Mouse (Mus musculus) stomach, embryonic 15.5 days (tissue): ENCODE results near the gene Gm49711. TPM values are rescaled to one million over a fixed set of nuclear protein-coding genes. Genes with fewer than 3 reads are reported as not detected.

Experiments used
- ATAC-seq: fragments of 200-750 bp; cut with Nextera tagmentation; 2 replicates; pipeline ENCODE4 v1.8.0; 2017; ENCODE audit warnings: low read depth, moderate number of reproducible peaks, moderate TSS enrichment; ENCODE audit not compliant: insufficient read depth, low FRiP score
- H3K27ac ChIP-seq: fragments of 300-500 bp; sonication (generic); 2 replicates; pipeline ENCODE4 v1.5.1; 2015; ENCODE audit warnings: mild to moderate bottlenecking, inconsistent platforms
- H3K27me3 ChIP-seq: fragments of 300-500 bp; sonication (generic); replicated peaks from 2 replicates; pipeline ENCODE4 v1.6.1; 2015; ENCODE audit warnings: inconsistent platforms
- H3K36me3 ChIP-seq: fragments of 300-500 bp; sonication (generic); 2 replicates; pipeline ENCODE4 v1.6.1; 2015; ENCODE audit warnings: inconsistent platforms
- H3K4me1 ChIP-seq: fragments of 300-500 bp; sonication (generic); 2 replicates; pipeline ENCODE4 v1.6.1; 2015; ENCODE audit warnings: inconsistent platforms
- H3K4me2 ChIP-seq: fragments of 300-500 bp; sonication (generic); 2 replicates; pipeline ENCODE4 v1.6.1; 2015; ENCODE audit warnings: mild to moderate bottlenecking, inconsistent platforms
- H3K4me3 ChIP-seq: fragments of 300-500 bp; sonication (generic); replicated peaks from 2 replicates; pipeline ENCODE4 v1.5.1; 2015; ENCODE audit warnings: inconsistent platforms
- H3K9ac ChIP-seq: fragments of 300-500 bp; sonication (generic); 2 replicates; pipeline ENCODE4 v1.6.1; 2015; ENCODE audit warnings: inconsistent platforms
- H3K9me3 ChIP-seq: fragments of 300-500 bp; sonication (generic); 2 replicates; pipeline ENCODE4 v1.6.1; 2016; ENCODE audit warnings: inconsistent platforms
- WGBS: fragments of 180-500 bp; shearing (Covaris S2); methylation state at CpG from one replicate; pipeline ENCODE4 v1.1.7; 2015; 5-methylcytosine and 5-hydroxymethylcytosine counted together
- polyA plus RNA-seq: library from polyadenylated mRNA; unstranded; fragments of >200 nt; fragmentation: Nextera tagmentation; extraction: Ambion mirVana; gene quantifications from 2 replicates; pipeline ENCODE4 v1.2.1, GENCODE M21; 2015

Gene Gm49711
- polyA plus RNA-seq, 1 experiment from 2014 or later = not detected

DNA sequence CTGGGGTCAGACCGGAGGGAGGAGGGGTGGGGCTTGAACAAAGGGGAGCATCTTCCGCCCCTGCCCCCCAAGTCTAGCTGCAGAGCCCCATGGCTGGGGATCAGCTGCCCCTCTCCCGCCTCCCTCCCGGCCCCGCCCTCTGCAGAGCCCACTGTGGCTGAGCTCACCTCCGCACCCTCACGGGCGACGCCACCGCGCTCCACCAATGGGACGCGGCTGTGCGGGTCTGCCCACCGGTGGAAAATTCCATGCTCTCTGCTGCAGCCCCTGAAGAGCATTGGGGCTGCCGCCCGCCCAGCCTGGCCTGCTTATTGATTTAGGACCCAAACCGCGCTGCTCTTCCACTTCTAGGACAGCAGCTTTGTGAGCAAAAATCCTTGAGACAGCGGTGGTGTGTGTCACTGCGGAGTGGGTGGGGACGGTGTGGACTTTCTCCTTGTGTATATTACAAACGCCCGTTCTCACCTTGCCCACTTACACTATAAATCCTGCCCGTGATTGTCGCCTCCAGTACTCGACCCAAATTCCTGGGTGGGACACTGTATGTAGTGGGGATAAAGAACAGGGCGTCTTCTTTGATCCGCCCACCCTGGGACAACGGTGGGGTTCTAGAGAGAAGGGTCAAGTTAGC lies 100.5 kb downstream of the Gm49711 start:
- 0 out of 2 replicates have a peak overlapping the region, but pooled peaks have one; percentile 3 for H3K27ac ChIP-seq
- H3K27me3 ChIP-seq = no peaks in the 10 kb centered on the region
- H3K36me3 ChIP-seq = no peaks in the 10 kb centered on the region
- 0 out of 2 replicates have a peak, but pooled peaks cover 8% of the 10 kb centered on the region for H3K4me1 ChIP-seq
- H3K9me3 ChIP-seq = no peaks in the 10 kb centered on the region
- peak; percentile 91 for ATAC-seq
- peak overlapping the region; percentile 87 for H3K4me2 ChIP-seq
- H3K4me3 ChIP-seq = peak overlapping the region; percentile 48
- H3K9ac ChIP-seq = peak overlapping the region; percentile 32; the same call in 1 of the 2 replicates
- 2% methylated on average over 30 of the region's 30 CpGs for WGBS

DNA sequence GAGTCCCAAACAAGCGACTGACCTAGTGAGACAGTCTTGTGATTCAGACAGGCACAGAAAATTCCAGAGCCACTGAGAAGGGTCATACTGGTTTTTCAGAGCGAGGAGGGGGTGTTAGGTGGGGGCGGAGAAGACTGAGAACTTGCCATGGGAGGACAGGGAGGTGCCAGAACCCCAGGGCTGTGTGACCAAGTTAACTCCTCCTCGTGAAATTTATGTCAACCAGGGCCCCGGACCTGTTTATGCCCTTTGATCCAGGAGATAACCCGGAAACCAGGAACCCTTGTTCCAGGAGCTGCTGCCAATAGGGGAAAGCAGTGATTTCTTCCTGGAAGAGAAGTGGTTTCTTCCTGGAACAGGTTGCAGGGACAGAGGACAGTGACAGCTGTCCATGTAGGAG lies 101.0 kb downstream of the Gm49711 start:
- Histone ChIP-seq H3K36me3 (no peaks in the 10 kb centered on the region), H3K4me3 (peak overlapping the region; percentile 48), H3K4me1 (0 out of 2 replicates have a peak, but pooled peaks cover 8% of the 10 kb centered on the region), H3K27ac (no peak overlapping the region), H3K4me2 (peak overlapping the region; percentile 87), H3K27me3 (no peaks in the 10 kb centered on the region), H3K9ac (no peak overlapping the region), H3K9me3 (no peaks in the 10 kb centered on the region)
- WGBS = 30% methylated on average over 6 of the region's 6 CpGs
- no peak for ATAC-seq

DNA sequence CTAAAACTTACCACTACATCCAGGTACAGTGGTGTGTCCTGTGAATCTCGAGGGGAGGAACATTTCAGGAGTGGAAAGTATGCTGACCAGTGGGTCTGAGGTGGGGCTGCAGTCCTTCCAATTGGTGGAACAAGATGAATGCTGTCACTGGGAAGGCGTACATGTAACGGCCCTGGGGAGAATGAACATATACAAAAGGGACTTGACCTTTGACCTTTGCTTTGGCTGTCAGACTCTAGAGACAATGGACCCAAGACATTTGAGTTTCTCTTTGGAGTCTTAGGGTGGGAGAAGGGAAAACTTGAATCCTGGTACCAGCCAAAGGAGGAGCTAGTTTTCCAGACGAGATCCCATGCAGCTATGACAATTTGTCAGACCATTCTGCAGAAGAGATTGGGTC lies 104.2 kb downstream of the Gm49711 start:
- H3K9ac ChIP-seq = no peak overlapping the region
- no peak overlapping the region for H3K27ac ChIP-seq
- no peaks in the 10 kb centered on the region for H3K27me3 ChIP-seq
- 67% methylated on average over 4 of the region's 4 CpGs for WGBS
- H3K9me3 ChIP-seq = no peaks in the 10 kb centered on the region
- no peak for ATAC-seq
- 0 out of 2 replicates have a peak, but pooled peaks cover 8% of the 10 kb centered on the region for H3K4me1 ChIP-seq
- H3K36me3 ChIP-seq = no peaks in the 10 kb centered on the region
- no peak overlapping the region for H3K4me2 ChIP-seq
- H3K4me3 ChIP-seq = no peak overlapping the region

DNA sequence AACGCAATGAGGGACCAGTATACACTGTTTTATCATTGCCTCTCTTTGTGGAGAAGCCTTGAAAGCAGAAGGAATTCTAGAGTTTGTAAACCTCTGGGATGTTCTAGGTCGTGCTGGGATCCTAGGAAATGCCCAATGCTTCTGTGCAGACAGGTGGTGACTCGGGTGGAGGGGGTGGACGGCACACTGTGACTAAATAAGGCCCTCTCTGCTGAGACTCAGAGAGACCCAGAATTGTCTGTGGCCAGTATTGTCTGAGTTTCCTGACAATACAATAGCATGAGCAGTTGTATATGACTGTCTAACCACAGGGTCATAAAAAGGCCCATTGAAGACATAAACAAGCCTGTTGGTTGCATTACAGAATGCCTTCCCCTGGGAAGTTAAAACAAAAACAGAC lies 105.4 kb downstream of the Gm49711 start:
- no peaks in the 10 kb centered on the region for H3K36me3 ChIP-seq
- H3K4me2 ChIP-seq = no peak overlapping the region
- no peaks in the 10 kb centered on the region for H3K9me3 ChIP-seq
- 73% methylated on average over 4 of the region's 4 CpGs for whole genome bisulfite sequencing
- no peaks in the 10 kb centered on the region for H3K27me3 ChIP-seq
- H3K4me3 ChIP-seq = no peak overlapping the region
- no peak overlapping the region for H3K9ac ChIP-seq
- 0 out of 2 replicates have a peak, but pooled peaks cover 3% of the 10 kb centered on the region for H3K4me1 ChIP-seq
- no peak overlapping the region for H3K27ac ChIP-seq
- ATAC-seq = no peak

DNA sequence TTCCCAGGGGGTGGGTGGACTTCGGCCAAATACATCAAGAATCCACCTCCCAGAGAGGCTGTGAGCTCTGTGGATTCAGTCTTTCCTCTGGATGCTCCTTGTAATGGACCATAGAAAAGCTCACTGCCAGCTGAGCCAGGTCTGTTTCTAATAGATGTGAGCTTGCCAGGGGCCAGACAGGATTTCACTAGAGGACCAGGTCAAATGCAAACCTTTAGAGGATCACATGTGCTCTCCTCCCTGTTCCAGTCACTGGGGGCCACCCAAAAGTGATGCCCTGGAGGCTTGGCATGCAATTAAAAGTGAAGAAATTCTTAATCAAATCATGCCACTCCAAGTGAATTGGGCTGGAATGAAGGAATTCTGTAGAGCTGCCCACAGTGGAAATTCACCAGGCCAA lies 117.9 kb downstream of the Gm49711 start:
- H3K36me3 ChIP-seq = no peaks in the 10 kb centered on the region
- H3K9ac ChIP-seq = no peak overlapping the region
- H3K4me3 ChIP-seq = no peak overlapping the region
- no peak overlapping the region for H3K4me2 ChIP-seq
- H3K27ac ChIP-seq = no peak overlapping the region
- 82% methylated on average over 1 of the region's 1 CpGs for WGBS
- no peak for ATAC-seq
- no peaks in the 10 kb centered on the region for H3K9me3 ChIP-seq
- H3K27me3 ChIP-seq = no peaks in the 10 kb centered on the region
- no peaks in the 10 kb centered on the region for H3K4me1 ChIP-seq

DNA sequence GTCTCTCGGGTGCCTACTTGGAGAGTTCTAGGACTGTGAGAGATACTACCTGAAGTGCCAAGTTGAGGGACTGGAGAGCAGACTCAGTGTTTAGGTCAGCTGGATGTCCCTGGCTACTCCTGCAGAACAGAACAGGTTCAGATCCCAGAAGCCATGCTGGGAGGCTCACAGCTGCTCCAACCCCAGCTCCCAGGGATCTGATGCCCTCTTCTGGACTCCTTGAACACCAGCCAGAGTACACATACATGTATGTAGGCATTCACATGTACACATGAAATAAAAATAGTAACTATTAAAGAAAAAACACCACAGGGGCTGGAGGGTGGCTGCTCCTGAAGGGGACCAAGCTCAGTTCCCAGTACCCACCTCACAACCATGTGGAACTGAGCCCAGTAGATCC lies 119.6 kb downstream of the Gm49711 start:
- Histone ChIP-seq H3K9me3 (no peaks in the 10 kb centered on the region), H3K4me2 (no peak overlapping the region), H3K4me3 (no peak overlapping the region), H3K9ac (no peak overlapping the region), H3K27me3 (no peaks in the 10 kb centered on the region), H3K36me3 (no peaks in the 10 kb centered on the region), H3K4me1 (no peaks in the 10 kb centered on the region), H3K27ac (no peak overlapping the region)
- 95% methylated on average over 1 of the region's 1 CpGs for WGBS
- ATAC-seq = no peak

DNA sequence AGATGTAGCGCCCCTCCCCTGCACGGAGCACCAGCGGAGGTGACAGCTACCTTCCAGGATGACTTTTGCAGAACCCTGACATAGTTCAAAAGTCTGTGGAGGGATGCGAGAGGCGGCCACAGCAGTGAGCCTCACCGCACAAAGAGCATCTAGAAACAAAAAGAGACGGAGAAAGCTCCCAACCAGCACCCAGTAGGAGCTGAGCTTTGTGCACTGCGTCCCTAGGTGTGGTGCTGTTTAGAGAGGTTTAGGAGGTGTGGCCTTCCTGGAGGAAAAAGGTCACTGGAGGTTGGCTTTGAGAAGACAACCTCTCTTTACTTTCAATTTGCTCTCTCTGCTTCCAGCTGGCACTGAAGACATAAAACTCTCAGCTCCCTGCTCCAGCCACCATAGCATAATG lies 121.2 kb downstream of the Gm49711 start:
- Histone ChIP-seq H3K36me3 (no peaks in the 10 kb centered on the region), H3K9ac (no peak overlapping the region), H3K27me3 (no peaks in the 10 kb centered on the region), H3K4me1 (no peaks in the 10 kb centered on the region), H3K4me2 (no peak overlapping the region), H3K27ac (no peak overlapping the region), H3K9me3 (no peaks in the 10 kb centered on the region), H3K4me3 (no peak overlapping the region)
- ATAC-seq = no peak
- WGBS = 64% methylated on average over 8 of the region's 8 CpGs

DNA sequence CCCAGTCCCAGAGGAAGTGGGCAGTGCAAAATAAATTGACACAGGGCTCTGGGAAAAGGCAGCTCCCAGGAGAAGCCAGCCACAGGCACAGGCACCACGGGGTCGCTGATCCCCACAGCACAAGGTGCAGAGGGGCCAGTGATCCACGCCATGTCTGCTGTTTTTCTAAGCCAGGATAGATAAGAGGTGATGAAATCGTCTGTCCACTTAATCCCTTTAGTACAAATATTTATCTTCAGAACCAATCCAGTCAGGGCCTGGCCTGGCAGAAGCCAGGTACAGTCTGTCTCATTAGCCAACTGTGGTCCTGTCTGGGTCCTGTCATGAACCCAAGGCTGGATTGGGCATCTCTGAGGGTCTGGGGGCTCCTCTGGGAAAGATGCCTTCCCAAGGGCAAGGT lies 125.4 kb downstream of the Gm49711 start:
- Histone ChIP-seq H3K9ac (no peak overlapping the region), H3K4me1 (no peaks in the 10 kb centered on the region), H3K27me3 (no peaks in the 10 kb centered on the region), H3K4me2 (no peak overlapping the region), H3K27ac (no peak overlapping the region), H3K36me3 (no peaks in the 10 kb centered on the region), H3K9me3 (no peaks in the 10 kb centered on the region), H3K4me3 (no peak overlapping the region)
- no peak; the same call in 1 of the 2 replicates for ATAC-seq
- WGBS = 21% methylated on average over 4 of the region's 4 CpGs

DNA sequence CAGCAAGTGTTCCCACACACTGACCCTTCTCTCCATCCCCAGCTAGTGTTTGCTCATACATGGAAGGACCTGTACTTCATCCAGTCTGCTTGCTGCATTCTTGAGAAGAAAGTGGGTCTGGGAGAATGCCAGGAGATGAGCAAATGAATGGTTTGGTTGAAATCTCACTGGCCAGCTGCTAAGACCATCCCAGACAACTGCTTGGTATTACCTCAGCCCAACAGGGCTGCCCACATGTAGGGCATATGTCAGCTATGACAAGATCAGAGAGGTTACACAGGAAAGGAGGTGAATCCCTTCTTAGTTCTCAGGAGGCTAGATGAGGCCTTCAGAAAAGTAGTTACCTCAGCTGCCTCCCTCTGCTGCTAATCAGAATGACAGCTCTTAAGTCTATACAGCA lies 132.5 kb downstream of the Gm49711 start:
- Histone ChIP-seq H3K36me3 (no peaks in the 10 kb centered on the region), H3K4me2 (no peak overlapping the region), H3K4me3 (no peak overlapping the region), H3K27ac (no peak overlapping the region), H3K9ac (no peak overlapping the region), H3K9me3 (no peaks in the 10 kb centered on the region), H3K27me3 (no peaks in the 10 kb centered on the region), H3K4me1 (no peaks in the 10 kb centered on the region)
- ATAC-seq = no peak

DNA sequence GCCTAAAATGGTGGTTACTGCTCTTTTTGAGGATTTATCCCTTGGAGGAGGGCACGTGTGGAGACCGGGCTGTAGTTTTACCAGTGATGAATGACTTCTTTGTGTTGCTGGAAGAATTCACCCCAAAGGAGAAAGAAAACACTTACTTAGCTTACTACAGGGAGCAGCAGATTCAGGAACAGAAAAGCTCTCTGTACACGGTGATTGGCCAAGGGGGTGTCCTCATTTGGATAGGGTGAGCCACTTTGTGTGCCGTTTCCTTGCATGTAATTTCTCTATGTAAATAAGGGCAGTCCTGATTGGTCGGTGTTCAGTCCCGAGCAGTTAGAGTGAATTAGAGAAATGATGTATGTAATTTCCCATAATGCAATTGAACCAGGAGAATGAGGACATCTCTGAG lies 137.0 kb downstream of the Gm49711 start:
- WGBS = 74% methylated on average over 6 of the region's 6 CpGs
- H3K36me3 ChIP-seq = no peaks in the 10 kb centered on the region
- H3K27ac ChIP-seq = no peak overlapping the region
- no peaks in the 10 kb centered on the region for H3K4me1 ChIP-seq
- H3K4me3 ChIP-seq = no peak overlapping the region
- H3K27me3 ChIP-seq = no peaks in the 10 kb centered on the region
- H3K9ac ChIP-seq = no peak overlapping the region
- ATAC-seq = no peak
- H3K4me2 ChIP-seq = no peak overlapping the region
- no peaks in the 10 kb centered on the region for H3K9me3 ChIP-seq

DNA sequence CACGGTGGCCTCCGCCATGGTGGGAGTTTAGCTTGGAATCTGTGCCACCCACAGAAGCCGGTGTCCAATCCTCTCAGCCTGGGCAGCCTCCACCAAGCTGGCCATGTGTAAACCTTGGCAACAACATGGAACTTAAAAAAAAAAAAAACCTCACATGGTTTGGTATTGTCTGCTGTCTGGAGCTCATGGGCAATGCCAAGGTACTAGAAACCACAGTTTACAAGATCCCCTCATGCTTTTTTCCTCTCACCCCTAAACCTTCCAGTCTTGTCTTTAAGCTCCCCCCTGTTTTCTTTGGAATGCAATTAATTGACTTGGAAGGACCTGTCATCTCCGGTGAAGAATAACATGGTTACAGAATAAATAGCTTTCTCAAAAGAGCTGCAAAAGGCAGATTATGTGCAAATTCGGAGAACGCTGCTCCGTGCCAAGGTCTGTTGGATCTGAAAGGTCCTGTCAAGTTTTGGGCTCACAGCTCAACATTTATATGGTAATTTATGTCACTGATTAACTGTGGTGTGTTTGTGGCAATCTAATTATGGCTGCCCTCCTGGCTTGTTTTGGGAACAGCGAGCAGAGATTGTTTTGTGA lies 138.7 kb downstream of the Gm49711 start:
- H3K27ac ChIP-seq = no peak overlapping the region
- H3K9ac ChIP-seq = no peak overlapping the region
- H3K4me2 ChIP-seq = no peak overlapping the region
- H3K27me3 ChIP-seq = no peaks in the 10 kb centered on the region
- 76% methylated on average over 8 of the region's 8 CpGs for WGBS
- no peak for ATAC-seq
- H3K36me3 ChIP-seq = no peaks in the 10 kb centered on the region
- H3K4me3 ChIP-seq = no peak overlapping the region
- H3K9me3 ChIP-seq = no peaks in the 10 kb centered on the region
- H3K4me1 ChIP-seq = no peaks in the 10 kb centered on the region

DNA sequence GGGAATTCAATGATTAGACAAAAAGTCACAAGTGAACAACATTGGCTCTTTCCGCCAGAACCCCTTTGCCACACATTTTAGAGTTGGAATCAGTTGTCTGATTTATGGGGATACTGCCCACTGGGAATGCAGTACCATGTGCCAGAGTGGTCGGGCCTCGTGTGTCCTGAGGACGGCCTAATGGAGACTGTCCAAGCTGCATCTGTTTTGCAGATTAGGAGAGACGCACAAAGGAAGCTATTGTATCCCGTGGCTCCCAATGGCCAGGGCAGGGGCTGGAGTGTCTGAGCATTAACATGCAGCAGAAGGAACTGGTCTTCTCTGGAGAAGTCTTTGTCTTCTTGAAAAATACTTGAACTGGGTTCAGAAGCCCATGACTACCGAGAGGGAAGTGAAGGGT lies 142.5 kb downstream of the Gm49711 start:
- H3K9ac ChIP-seq = no peak overlapping the region
- H3K27ac ChIP-seq = no peak overlapping the region
- H3K36me3 ChIP-seq = no peaks in the 10 kb centered on the region
- no peaks in the 10 kb centered on the region for H3K27me3 ChIP-seq
- no peaks in the 10 kb centered on the region for H3K9me3 ChIP-seq
- no peaks in the 10 kb centered on the region for H3K4me1 ChIP-seq
- ATAC-seq = no peak
- no peak overlapping the region for H3K4me2 ChIP-seq
- H3K4me3 ChIP-seq = no peak overlapping the region
- WGBS = 74% methylated on average over 7 of the region's 7 CpGs
